Mouse (Mus musculus): Measurements from ENCODE around the gene Adat1. TPM values are rescaled to one million over a fixed set of nuclear protein-coding genes. Genes with fewer than 3 reads are reported as not detected.

Adat1 gene
- polyA plus RNA-seq, 1 experiment from 2014 or later = 9.5 TPM

DNA sequence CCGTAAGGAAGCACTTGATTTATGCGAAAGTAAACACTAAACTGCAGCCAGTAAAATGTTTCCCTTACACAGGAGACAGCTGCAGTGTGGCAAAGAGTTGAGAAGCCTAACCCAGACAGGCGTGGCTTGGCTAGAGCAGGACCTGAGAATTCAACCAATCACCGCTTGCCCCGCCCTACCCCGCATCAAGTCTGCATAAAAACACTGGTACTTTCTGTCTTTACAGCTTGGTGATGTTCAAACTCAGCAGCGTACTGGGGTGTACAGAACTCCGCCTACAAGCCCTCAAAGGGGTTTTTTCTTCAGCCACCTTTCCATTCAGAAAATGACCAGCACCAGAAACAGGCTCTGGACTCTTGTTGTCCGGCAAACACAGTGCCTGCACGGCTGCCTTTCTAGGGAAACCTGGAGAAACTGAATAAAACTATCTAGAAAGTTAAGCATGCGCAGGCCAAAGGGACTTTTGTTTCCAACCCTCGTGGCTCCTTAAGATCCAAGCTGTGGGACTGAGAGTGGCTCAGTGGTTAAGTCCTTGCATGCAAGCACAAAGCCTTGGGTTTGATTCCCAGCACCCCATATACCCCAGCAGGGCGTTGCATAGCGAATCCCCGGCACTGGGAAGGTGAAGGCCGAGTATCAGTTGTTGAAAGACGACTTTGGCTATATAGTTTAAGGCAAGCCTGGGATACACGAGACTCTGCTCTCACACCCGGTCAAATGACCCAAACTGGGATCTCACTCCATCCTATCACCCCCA is 59.3 kb downstream of the Adat1 start:
- ATAC-seq = no peak
- WGBS = 29% methylated on average over 19 of the region's 19 CpGs

DNA sequence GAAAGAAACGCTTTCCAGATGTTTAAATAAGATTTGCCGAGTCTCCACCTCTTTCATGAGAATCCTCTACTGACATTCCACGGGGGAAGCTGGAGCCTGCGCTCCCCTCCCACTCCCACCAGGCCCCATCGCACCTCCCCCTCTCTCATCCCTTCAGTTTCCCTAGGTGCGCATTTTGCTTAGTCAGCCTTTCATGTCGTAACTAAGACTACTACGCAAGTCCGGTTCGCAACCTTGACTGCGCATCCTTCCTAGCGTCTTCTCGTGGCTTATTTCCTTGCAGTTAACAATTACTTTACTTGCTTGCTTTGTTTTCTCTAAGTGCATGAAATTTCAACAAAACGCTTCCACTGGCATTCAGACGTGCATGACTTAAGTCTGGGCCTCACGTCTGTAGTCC is 60.4 kb downstream of the Adat1 start:
- H3K4me1 ChIP-seq (replicated peaks) = peaks cover 20% of the 10 kb centered on the region
- no peak overlapping the region for H3K9ac ChIP-seq (replicated peaks)
- no peaks in the 10 kb centered on the region for H3K9me3 ChIP-seq
- WGBS = 83% methylated on average over 16 of the region's 16 CpGs
- no peak overlapping the region for H3K4me2 ChIP-seq (replicated peaks)
- H3K27me3 ChIP-seq = no peaks in the 10 kb centered on the region
- no peaks in the 10 kb centered on the region; the same call in 1 of the 2 replicates for H3K36me3 ChIP-seq
- no peak for ATAC-seq
- H3K27ac ChIP-seq = no peak overlapping the region
- H3K4me3 ChIP-seq (replicated peaks) = no peak overlapping the region

More for the DNA sequence above, 59.3 kb downstream of the Adat1 start:
- H3K27ac ChIP-seq = peak overlapping the region; percentile 93
- H3K9me3 ChIP-seq = no peaks in the 10 kb centered on the region
- no peaks in the 10 kb centered on the region for H3K27me3 ChIP-seq
- peak overlapping the region; percentile 71 for H3K4me3 ChIP-seq (replicated peaks)
- H3K9ac ChIP-seq (replicated peaks) = peak overlapping the region; percentile 84
- peaks cover 20% of the 10 kb centered on the region for H3K4me1 ChIP-seq (replicated peaks)
- no peaks in the 10 kb centered on the region for H3K36me3 ChIP-seq
- peak overlapping the region; percentile 87 for H3K4me2 ChIP-seq (replicated peaks)

DNA sequence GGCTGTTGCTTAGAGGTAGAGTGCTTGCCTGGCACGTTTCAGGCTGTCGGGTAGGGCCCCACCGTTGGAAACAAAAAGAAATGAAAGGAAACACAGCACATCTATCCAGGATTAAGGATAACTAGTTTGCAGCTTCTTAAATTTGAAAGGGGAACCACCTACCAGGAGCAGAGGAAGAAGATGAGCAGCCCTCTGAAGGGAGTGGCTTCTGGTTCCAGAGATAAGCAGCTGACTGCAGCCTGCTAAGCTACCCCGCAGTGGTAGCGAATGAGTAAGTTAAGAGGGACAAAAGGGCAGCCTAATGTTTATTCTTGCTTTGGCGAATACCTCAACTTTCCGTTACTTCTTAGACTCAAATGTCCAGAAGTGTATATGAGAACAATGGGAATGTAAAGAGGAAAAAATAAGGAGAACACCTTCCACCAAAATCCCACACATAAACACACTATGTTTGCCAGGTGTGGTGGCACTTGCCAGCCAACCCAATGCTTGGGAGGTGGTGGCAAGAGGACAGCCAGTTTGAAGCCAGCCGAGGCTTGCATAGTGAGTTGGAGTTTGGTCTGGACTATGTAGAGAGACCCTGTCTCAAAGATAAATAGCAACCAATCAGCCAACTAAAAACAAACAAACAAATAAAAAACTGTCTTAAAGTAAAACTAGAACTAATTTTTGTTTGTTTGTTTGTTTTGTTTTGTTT is 62.3 kb downstream of the Adat1 start:
- H3K36me3 ChIP-seq = no peaks in the 10 kb centered on the region; the same call in 1 of the 2 replicates
- peaks cover 20% of the 10 kb centered on the region for H3K4me1 ChIP-seq (replicated peaks)
- WGBS = 74% methylated on average over 8 of the region's 8 CpGs
- H3K4me3 ChIP-seq (replicated peaks) = no peak overlapping the region
- no peak for ATAC-seq
- no peak overlapping the region for H3K4me2 ChIP-seq (replicated peaks)
- no peaks in the 10 kb centered on the region for H3K9me3 ChIP-seq
- no peaks in the 10 kb centered on the region for H3K27me3 ChIP-seq
- H3K27ac ChIP-seq = no peak overlapping the region
- no peak overlapping the region for H3K9ac ChIP-seq (replicated peaks)

DNA sequence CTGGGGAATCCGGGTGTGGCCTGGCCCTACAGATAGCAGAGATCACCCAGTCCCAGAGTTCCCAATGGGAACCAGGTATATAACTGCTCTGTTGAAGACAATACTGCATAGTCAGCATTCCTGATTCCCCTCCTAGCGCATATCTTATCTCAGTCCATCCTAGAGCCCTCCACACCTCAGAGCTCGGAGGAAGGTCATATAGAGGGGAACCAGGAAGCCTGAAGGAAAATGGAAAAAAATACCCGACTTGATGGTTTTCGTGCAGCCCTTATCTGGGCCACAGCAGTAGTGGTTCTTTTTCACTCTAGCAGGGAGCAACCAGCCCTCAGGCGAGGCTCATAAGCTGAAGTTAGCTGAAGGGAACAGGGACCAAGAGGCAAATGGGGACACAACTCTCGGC is 67.1 kb downstream of the Adat1 start:
- Histone ChIP-seq H3K9ac (replicated peaks) (no peak overlapping the region), H3K4me2 (replicated peaks) (no peak overlapping the region), H3K27ac (no peak overlapping the region), H3K9me3 (no peaks in the 10 kb centered on the region), H3K4me3 (replicated peaks) (no peak overlapping the region), H3K4me1 (replicated peaks) (no peaks in the 10 kb centered on the region), H3K27me3 (no peaks in the 10 kb centered on the region), H3K36me3 (no peaks in the 10 kb centered on the region; the same call in 1 of the 2 replicates)
- 86% methylated on average over 7 of the region's 7 CpGs for WGBS
- no peak for ATAC-seq

DNA sequence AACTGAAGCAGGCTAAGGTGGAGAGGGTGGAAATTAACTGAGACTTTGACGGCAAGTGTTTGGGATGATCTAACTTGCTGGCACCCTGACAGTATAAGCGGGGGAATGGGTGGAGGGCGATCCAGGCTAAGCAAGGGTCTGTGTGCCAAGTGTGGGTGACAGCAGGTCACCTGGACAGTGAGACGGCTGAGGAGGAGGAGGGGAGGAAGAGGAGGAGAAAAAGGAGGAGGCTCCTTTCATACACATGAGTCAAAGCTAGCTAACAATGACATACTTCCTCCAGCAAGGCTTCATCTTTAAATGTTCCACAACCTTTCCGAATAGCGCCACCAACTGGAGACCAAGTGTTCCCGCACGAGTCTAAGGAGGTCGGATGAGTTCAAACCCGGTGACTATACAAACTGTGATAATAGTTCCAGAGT is 68.7 kb downstream of the Adat1 start:
- no peaks in the 10 kb centered on the region for H3K4me1 ChIP-seq (replicated peaks)
- no peak for ATAC-seq
- H3K9ac ChIP-seq (replicated peaks) = no peak overlapping the region
- no peak overlapping the region for H3K4me2 ChIP-seq (replicated peaks)
- no peak overlapping the region for H3K27ac ChIP-seq
- no peaks in the 10 kb centered on the region for H3K9me3 ChIP-seq
- WGBS = 31% methylated on average over 10 of the region's 10 CpGs
- no peaks in the 10 kb centered on the region for H3K27me3 ChIP-seq
- peaks cover 7% of the 10 kb centered on the region for H3K36me3 ChIP-seq
- H3K4me3 ChIP-seq (replicated peaks) = no peak overlapping the region

DNA sequence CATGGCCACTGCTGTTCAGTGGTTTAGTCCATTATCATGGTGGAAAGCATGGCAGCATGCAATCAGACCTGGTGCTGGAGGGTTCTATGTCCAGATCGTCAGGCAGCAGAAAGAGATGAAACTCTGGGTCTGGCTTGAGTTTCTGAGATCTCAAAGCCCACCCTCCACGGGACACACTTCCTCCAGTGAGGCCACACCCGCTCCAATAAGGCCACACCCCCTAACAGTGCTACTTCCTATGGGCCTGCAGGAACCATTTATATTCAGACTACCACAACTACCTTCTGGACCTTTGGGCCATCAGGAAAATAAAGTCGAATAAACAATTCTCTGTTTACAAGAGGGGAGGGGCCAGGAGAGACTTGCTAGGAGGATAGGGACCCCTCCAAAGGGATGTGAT is 71.1 kb downstream of the Adat1 start:
- H3K36me3 ChIP-seq = peaks cover 21% of the 10 kb centered on the region
- no peak overlapping the region for H3K27ac ChIP-seq
- no peaks in the 10 kb centered on the region for H3K9me3 ChIP-seq
- H3K9ac ChIP-seq (replicated peaks) = no peak overlapping the region
- no peaks in the 10 kb centered on the region for H3K4me1 ChIP-seq (replicated peaks)
- H3K4me2 ChIP-seq (replicated peaks) = no peak overlapping the region
- H3K4me3 ChIP-seq (replicated peaks) = no peak overlapping the region
- WGBS = 91% methylated on average over 4 of the region's 4 CpGs
- H3K27me3 ChIP-seq = no peaks in the 10 kb centered on the region
- no peak for ATAC-seq

DNA sequence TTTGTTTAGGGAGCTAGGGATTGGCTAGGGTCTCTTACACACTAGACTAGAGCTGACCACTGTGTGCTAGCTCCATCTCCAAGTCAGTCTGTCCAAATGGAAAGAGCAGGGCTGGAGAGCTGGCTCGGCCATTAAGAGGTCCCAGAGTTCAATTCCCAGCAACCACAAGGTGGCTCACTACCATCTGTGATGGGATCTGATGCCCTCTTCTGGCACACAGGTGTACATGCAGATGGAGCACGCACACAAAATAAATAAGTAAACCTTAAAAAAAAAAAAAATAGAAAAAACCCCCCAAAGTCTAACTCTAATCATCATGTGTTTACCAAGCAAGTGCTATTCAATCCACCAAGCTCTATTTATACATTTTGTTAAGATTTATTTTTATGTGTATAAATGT is 72.4 kb downstream of the Adat1 start:
- Histone ChIP-seq H3K9ac (replicated peaks) (no peak overlapping the region), H3K27ac (no peak overlapping the region), H3K27me3 (no peaks in the 10 kb centered on the region), H3K4me2 (replicated peaks) (no peak overlapping the region), H3K4me3 (replicated peaks) (no peak overlapping the region), H3K9me3 (no peaks in the 10 kb centered on the region), H3K4me1 (replicated peaks) (no peaks in the 10 kb centered on the region), H3K36me3 (peaks cover 25% of the 10 kb centered on the region)
- 91% methylated on average over 2 of the region's 2 CpGs for WGBS
- no peak for ATAC-seq

Other genes starting within 250 kb of the Adat1 start
- gene Bcar1, start 248.5 kb downstream of the Adat1 start, polyA plus RNA-seq (2015; fragmentation: Nextera tagmentation; extraction: Ambion mirVana) = 48.7 and 55.0 TPM in 2 replicates
- 193 and 196 TPM in 2 replicates for gene Cfdp1, start 138.0 kb downstream of the Adat1 start, polyA plus RNA-seq (2015; fragmentation: Nextera tagmentation; extraction: Ambion mirVana)
- gene Tmem170, start 115.6 kb downstream of the Adat1 start, polyA plus RNA-seq (2015; fragmentation: Nextera tagmentation; extraction: Ambion mirVana) = 5.3 and 5.4 TPM in 2 replicates
- 3.1 and 4.2 TPM in 2 replicates for gene Chst5, start 81.9 kb downstream of the Adat1 start, polyA plus RNA-seq (2015; fragmentation: Nextera tagmentation; extraction: Ambion mirVana)
- 15.9 and 16.8 TPM in 2 replicates for gene Tmem231, start 58.4 kb downstream of the Adat1 start, polyA plus RNA-seq (2015; fragmentation: Nextera tagmentation; extraction: Ambion mirVana)
- 453 and 504 TPM in 2 replicates for gene Gabarapl2, start 51.6 kb downstream of the Adat1 start, polyA plus RNA-seq (2015; fragmentation: Nextera tagmentation; extraction: Ambion mirVana)
- 169 and 171 TPM in 2 replicates for gene Kars, start 19.0 kb upstream of the Adat1 start, polyA plus RNA-seq (2015; fragmentation: Nextera tagmentation; extraction: Ambion mirVana)
- 52.8 and 55.9 TPM in 2 replicates for gene Terf2ip, start 19.1 kb upstream of the Adat1 start, polyA plus RNA-seq (2015; fragmentation: Nextera tagmentation; extraction: Ambion mirVana)
- gene Gm6793, start 22.7 kb upstream of the Adat1 start, polyA plus RNA-seq (2015; fragmentation: Nextera tagmentation; extraction: Ambion mirVana) = 0.45 and 1.2 TPM in 2 replicates